Mouse (Mus musculus) neutrophil, adult 65 days (primary cell): Measurements from ENCODE around the gene Mis18a. TPM values are rescaled to one million over a fixed set of nuclear protein-coding genes. Genes with fewer than 3 reads are reported as not detected.

Experiments
- total RNA-seq: library from RNA; stranded (reverse); gene quantifications from 2 replicates; pipeline ENCODE4 v1.2.4, GENCODE M21; 2023

Gene Mis18a
- 21.0 and 28.7 TPM in 2 replicates for total RNA-seq

DNA sequence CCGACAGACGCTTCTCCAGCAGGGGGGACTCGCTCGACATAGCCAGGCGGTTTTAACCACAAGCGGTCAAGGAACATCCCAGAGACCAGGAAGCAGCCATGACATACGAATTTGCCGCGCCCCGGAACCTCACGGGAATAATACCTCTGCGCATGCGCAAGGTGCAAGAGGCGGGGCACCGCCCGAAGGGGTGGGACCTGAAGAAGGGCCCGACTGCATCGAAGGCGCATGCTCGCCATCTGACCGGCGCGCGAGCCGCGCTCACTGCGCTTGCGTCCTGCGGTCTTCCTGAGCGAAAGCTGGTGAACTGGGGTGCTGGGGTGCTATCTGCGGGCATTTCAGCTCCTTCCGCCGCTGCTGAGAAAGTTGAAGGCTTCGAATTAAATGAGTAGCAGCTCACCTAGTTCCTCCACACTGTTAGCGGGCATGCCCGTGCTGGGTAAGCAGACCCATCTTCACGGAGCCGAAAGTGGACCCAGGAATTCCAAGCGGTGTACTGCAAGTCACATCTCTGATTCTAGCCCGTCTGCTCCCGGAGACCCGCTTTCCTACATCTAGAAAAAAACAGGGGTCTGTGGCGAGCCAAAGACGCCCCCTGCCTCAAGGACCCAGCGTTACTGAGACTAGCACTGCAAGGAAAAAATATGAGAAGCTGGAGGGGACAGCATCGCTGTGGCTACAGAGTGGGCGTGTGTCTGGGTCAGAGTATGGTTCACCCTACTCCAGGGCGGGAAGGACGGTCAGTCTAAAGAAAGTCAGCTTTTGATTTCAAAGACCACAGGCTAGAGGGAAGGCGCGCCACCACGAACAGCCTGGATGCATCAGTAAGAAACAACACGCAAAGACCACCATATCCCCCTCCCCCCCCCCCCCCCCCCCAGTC, at the start of gene Mis18a:
Gene Mis18a (minus strand): TSS at position 172 of the 883 bp plus-strand sequence.

DNA sequence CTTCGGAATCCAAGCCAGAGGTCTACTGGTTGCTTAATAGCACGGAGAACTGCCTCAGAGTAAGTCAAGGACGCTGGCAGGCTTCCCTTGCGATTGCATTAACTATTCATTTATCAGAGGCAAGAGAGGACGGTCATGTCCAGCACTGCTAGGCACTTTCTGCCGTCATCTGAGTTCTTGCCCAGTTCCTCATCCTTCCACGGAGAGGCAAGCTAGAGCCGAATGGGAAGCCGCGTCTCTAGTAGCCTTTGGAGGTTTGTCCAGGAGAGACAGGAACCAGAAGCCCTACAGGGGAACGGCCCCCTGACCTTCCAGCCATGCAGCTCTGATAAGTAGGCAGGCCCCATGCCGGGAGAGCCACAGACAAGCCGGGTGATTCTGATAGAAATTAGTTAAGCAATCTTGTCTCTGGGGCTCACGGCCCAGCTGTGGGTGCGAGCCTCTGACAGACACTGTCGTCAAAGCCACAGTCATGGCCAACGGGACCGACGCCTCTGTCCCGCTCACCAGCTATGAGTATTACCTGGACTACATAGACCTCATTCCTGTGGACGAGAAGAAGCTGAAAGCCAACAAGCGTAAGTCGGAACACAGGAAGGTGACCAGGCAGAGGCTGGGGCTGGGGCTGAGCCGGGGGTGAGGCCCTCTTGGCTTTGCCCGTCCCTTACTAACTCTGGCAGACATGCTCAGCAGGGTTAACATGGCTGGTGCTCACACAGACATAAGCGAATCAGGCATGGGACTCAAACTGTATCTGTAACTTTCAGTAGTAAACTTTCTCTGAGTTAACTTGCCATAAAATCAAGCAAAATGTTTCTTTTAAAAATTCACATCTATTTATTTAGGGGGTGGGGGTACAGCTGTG, 11.1 kb upstream of the Mis18a start, which contains the start of gene Mrap:
Gene Mrap (plus strand): TSS at position 116 of the 865 bp plus-strand sequence.

Other genes with a start within 250 kb of the Mis18a start
- not detected in 2 replicates for gene Mrap, start 10.8 kb upstream of the Mis18a start, total RNA-seq
- 7.1 and 10.0 TPM in 2 replicates for gene Urb1, start 83.0 kb upstream of the Mis18a start, total RNA-seq
- gene Eva1c, start 99.3 kb upstream of the Mis18a start, total RNA-seq: not detected in 2 replicates
- gene Cfap298, start 207.7 kb upstream of the Mis18a start, total RNA-seq: 2.7 and 5.8 TPM in 2 replicates